Mouse (Mus musculus) liver, embryonic 13.5 days (tissue): Measurements from ENCODE around the gene Urb2. TPM values are rescaled to one million over a fixed set of nuclear protein-coding genes. Genes with fewer than 3 reads are reported as not detected.
"Not testable (repeated sequence)": the region's sequence is repeated elsewhere in the genome, so short reads cannot be mapped to it uniquely, and the experiment has no call there.

Source experiments
- ATAC-seq: fragments of 200-750 bp; cut with Nextera tagmentation; 2 replicates; pipeline ENCODE4 v1.8.0; 2017; ENCODE audit warnings: low read depth, mild to moderate bottlenecking, moderate number of reproducible peaks, moderate library complexity
- DNase-seq: peaks from one replicate; pipeline ENCODE4 v3.0.0; 2022
- H3K27ac ChIP-seq: fragments of 300-500 bp; sonication (generic); 2 replicates; pipeline ENCODE4 v1.5.1; 2015; ENCODE audit warnings: moderate library complexity, mild to moderate bottlenecking, inconsistent platforms
- H3K27me3 ChIP-seq: fragments of 300-500 bp; sonication (generic); 2 replicates; pipeline ENCODE4 v1.6.1; 2015; ENCODE audit warnings: mild to moderate bottlenecking, inconsistent platforms
- H3K36me3 ChIP-seq: fragments of 300-500 bp; sonication (generic); 2 replicates; pipeline ENCODE4 v1.6.1; 2015; ENCODE audit warnings: mild to moderate bottlenecking, inconsistent platforms
- H3K4me1 ChIP-seq: fragments of 300-500 bp; sonication (generic); replicated peaks from 2 replicates; pipeline ENCODE4 v1.6.1; 2015; ENCODE audit warnings: inconsistent platforms
- H3K4me2 ChIP-seq: fragments of 300-500 bp; sonication (generic); 2 replicates; pipeline ENCODE4 v1.6.1; 2015; ENCODE audit warnings: inconsistent platforms, mild to moderate bottlenecking, moderate library complexity
- H3K4me3 ChIP-seq: fragments of 300-500 bp; sonication (generic); replicated peaks from 2 replicates; pipeline ENCODE4 v1.5.1; 2015; ENCODE audit warnings: mild to moderate bottlenecking, inconsistent platforms
- H3K9ac ChIP-seq: fragments of 300-500 bp; sonication (generic); 2 replicates; pipeline ENCODE4 v1.6.1; 2015; ENCODE audit warnings: mild to moderate bottlenecking, inconsistent platforms
- H3K9me3 ChIP-seq: fragments of 300-500 bp; sonication (generic); replicated peaks from 2 replicates; pipeline ENCODE4 v1.6.1; 2016; ENCODE audit warnings: inconsistent platforms
- WGBS: fragments of 180-500 bp; shearing (Covaris S2); methylation state at CpG from one replicate; pipeline ENCODE4 v1.1.7; 2015; ENCODE audit not compliant: insufficient replicate concordance; 5-methylcytosine and 5-hydroxymethylcytosine counted together
- polyA plus RNA-seq: library from polyadenylated mRNA; unstranded; fragments of >200 nt; fragmentation: Nextera tagmentation; extraction: Ambion mirVana; gene quantifications from 2 replicates; pipeline ENCODE4 v1.2.1, GENCODE M21; 2015

Gene Urb2
- polyA plus RNA-seq, 1 experiment from 2014 or later = 2.5 TPM

- H3K36me3 ChIP-seq = peaks cover 12% of the 10 kb centered on the region
- H3K4me2 ChIP-seq = peak overlapping the region; percentile 83
- peak overlapping the region; percentile 56 for H3K4me3 ChIP-seq
- H3K4me1 ChIP-seq = peaks cover 91% of the 10 kb centered on the region
- peak overlapping the region; percentile 85 for H3K9ac ChIP-seq
- H3K9me3 ChIP-seq = no peaks in the 10 kb centered on the region
- no peaks in the 10 kb centered on the region for H3K27me3 ChIP-seq
- ATAC-seq = peak; percentile 58
- peak; percentile 41 for DNase-seq
- peak overlapping the region; percentile 100 for H3K27ac ChIP-seq
- 13% methylated on average over 7 of the region's 7 CpGs for WGBS
Observed at GRCm38 (mm10) chr8:123989128-123989527, 32.2 kb upstream of the Urb2 start.

- H3K9ac ChIP-seq = peak overlapping the region; percentile 85
- peak; percentile 62 for DNase-seq
- 24% methylated on average over 13 of the region's 13 CpGs for WGBS
Observed at GRCm38 (mm10) chr8:123990277-123991049, 30.8 kb upstream of the Urb2 start.

GRCm38 (mm10) chr8:123992587-123992986, 28.7 kb upstream of the Urb2 start:
- peaks cover 64% of the 10 kb centered on the region for H3K4me1 ChIP-seq
- WGBS = 77% methylated on average over 8 of the region's 8 CpGs
- ATAC-seq = no peak
- peak; percentile 57 for DNase-seq
- no peak overlapping the region for H3K9ac ChIP-seq
- no peak overlapping the region for H3K4me3 ChIP-seq
- H3K4me2 ChIP-seq = no peak overlapping the region
- peaks cover 42% of the 10 kb centered on the region for H3K36me3 ChIP-seq
- H3K27ac ChIP-seq = peak overlapping the region; percentile 100
- no peaks in the 10 kb centered on the region for H3K9me3 ChIP-seq
- H3K27me3 ChIP-seq = no peaks in the 10 kb centered on the region

More at GRCm38 (mm10) chr8:123990277-123991049, 30.8 kb upstream of the Urb2 start:
- Histone ChIP-seq H3K4me2 (peak overlapping the region; percentile 83), H3K4me3 (peak overlapping the region; percentile 56), H3K27me3 (no peaks in the 10 kb centered on the region), H3K9me3 (no peaks in the 10 kb centered on the region), H3K4me1 (peaks cover 85% of the 10 kb centered on the region), H3K36me3 (peaks cover 24% of the 10 kb centered on the region), H3K27ac (peak overlapping the region; percentile 100)
- peak; percentile 62 for ATAC-seq

GRCm38 (mm10) chr8:123993597-123993996, 27.7 kb upstream of the Urb2 start:
- Histone ChIP-seq H3K27ac (peak overlapping the region; percentile 55), H3K9me3 (no peaks in the 10 kb centered on the region), H3K9ac (no peak overlapping the region), H3K4me3 (no peak overlapping the region), H3K27me3 (no peaks in the 10 kb centered on the region), H3K4me1 (peaks cover 56% of the 10 kb centered on the region), H3K36me3 (peaks cover 51% of the 10 kb centered on the region), H3K4me2 (no peak overlapping the region)
- 85% methylated on average over 5 of the region's 5 CpGs for WGBS
- ATAC-seq (no peak), DNase-seq (no peak)

- WGBS = 85% methylated on average over 3 of the region's 3 CpGs
- peaks cover 52% of the 10 kb centered on the region for H3K4me1 ChIP-seq
- no peak for DNase-seq
- H3K9ac ChIP-seq = no peak overlapping the region
- no peak overlapping the region for H3K4me3 ChIP-seq
- peak overlapping the region; percentile 55 for H3K27ac ChIP-seq
- H3K9me3 ChIP-seq = no peaks in the 10 kb centered on the region
- H3K4me2 ChIP-seq = no peak overlapping the region
- H3K36me3 ChIP-seq = peaks cover 55% of the 10 kb centered on the region
- no peak for ATAC-seq
- H3K27me3 ChIP-seq = no peaks in the 10 kb centered on the region
Observed at GRCm38 (mm10) chr8:123993997-123994396, 27.3 kb upstream of the Urb2 start.

- Histone ChIP-seq H3K4me1 (0 out of 2 replicates have a peak, but pooled peaks cover 2% of the 10 kb centered on the region), H3K27ac (no peak overlapping the region), H3K4me3 (no peak overlapping the region), H3K27me3 (no peaks in the 10 kb centered on the region), H3K4me2 (no peak overlapping the region), H3K36me3 (peaks cover 94% of the 10 kb centered on the region), H3K9me3 (no peaks in the 10 kb centered on the region), H3K9ac (no peak overlapping the region)
- ATAC-seq (no peak), DNase-seq (no peak)
- WGBS = 83% methylated on average over 2 of the region's 2 CpGs
Observed at GRCm38 (mm10) chr8:123999568-123999967, 21.7 kb upstream of the Urb2 start.

- H3K36me3 ChIP-seq = peaks cover 99% of the 10 kb centered on the region
- no peak overlapping the region for H3K27ac ChIP-seq
- 89% methylated on average over 10 of the region's 10 CpGs for WGBS
- H3K4me3 ChIP-seq = no peak overlapping the region
- no peaks in the 10 kb centered on the region for H3K4me1 ChIP-seq
- no peak overlapping the region for H3K9ac ChIP-seq
- H3K27me3 ChIP-seq = no peaks in the 10 kb centered on the region
- no peak for DNase-seq
- H3K9me3 ChIP-seq = no peaks in the 10 kb centered on the region
- 0 out of 2 replicates have a peak, but pooled peaks have one; percentile 23 for ATAC-seq
- H3K4me2 ChIP-seq = no peak overlapping the region
Observed at GRCm38 (mm10) chr8:124002546-124003108, 18.7 kb upstream of the Urb2 start.

- Histone ChIP-seq H3K27ac (no peak overlapping the region), H3K4me3 (no peak overlapping the region), H3K27me3 (no peaks in the 10 kb centered on the region), H3K9ac (no peak overlapping the region), H3K4me2 (no peak overlapping the region), H3K9me3 (no peaks in the 10 kb centered on the region), H3K36me3 (peaks cover 82% of the 10 kb centered on the region), H3K4me1 (peaks cover 30% of the 10 kb centered on the region)
- ATAC-seq (no peak), DNase-seq (no peak)
- 69% methylated on average over 6 of the region's 6 CpGs for WGBS
Observed at GRCm38 (mm10) chr8:124007829-124008228, 13.5 kb upstream of the Urb2 start.

GRCm38 (mm10) chr8:124011580-124011979, 9.7 kb upstream of the Urb2 start:
- no peak for DNase-seq
- Histone ChIP-seq H3K27me3 (no peaks in the 10 kb centered on the region), H3K4me3 (no peak overlapping the region), H3K4me1 (peaks cover 63% of the 10 kb centered on the region), H3K36me3 (peaks cover 45% of the 10 kb centered on the region), H3K27ac (peak overlapping the region; percentile 64), H3K4me2 (peak overlapping the region; percentile 39), H3K9ac (peak overlapping the region; percentile 40), H3K9me3 (no peaks in the 10 kb centered on the region)
- peak; percentile 50 for ATAC-seq
- WGBS = 20% methylated on average over 3 of the region's 3 CpGs

GRCm38 (mm10) chr8:124011989-124012586, 9.2 kb upstream of the Urb2 start:
- Histone ChIP-seq H3K9me3 (no peaks in the 10 kb centered on the region), H3K4me1 (peaks cover 68% of the 10 kb centered on the region), H3K9ac (peak overlapping the region; percentile 40; the same call in 1 of the 2 replicates), H3K4me3 (no peak overlapping the region), H3K4me2 (peak overlapping the region; percentile 39), H3K36me3 (peaks cover 40% of the 10 kb centered on the region), H3K27me3 (no peaks in the 10 kb centered on the region), H3K27ac (peak overlapping the region; percentile 64)
- 84% methylated on average over 3 of the region's 3 CpGs for WGBS
- ATAC-seq (no peak), DNase-seq (no peak)

GRCm38 (mm10) chr8:124014299-124014698, 7.0 kb upstream of the Urb2 start:
- 78% methylated on average over 7 of the region's 7 CpGs for WGBS
- not testable (repeated sequence) for H3K4me3 ChIP-seq, H3K27ac ChIP-seq, ATAC-seq, H3K27me3 ChIP-seq, H3K9me3 ChIP-seq, H3K9ac ChIP-seq, H3K4me2 ChIP-seq, DNase-seq
- Histone ChIP-seq H3K4me1 (peaks cover 90% of the 10 kb centered on the region), H3K36me3 (peaks cover 17% of the 10 kb centered on the region)
